Mouse (Mus musculus) heart, embryonic 13.5 days (tissue): ENCODE data around the gene Apeh. TPM values are rescaled to one million over a fixed set of nuclear protein-coding genes. Genes with fewer than 3 reads are reported as not detected.

ENCODE experiments used
- ATAC-seq: fragments of 200-750 bp; cut with Nextera tagmentation; 2 replicates; pipeline ENCODE4 v1.8.0; 2017; ENCODE audit warnings: moderate TSS enrichment; ENCODE audit not compliant: insufficient number of reproducible peaks, low FRiP score, low TSS enrichment; ENCODE audit errors: extremely low read depth
- H3K27ac ChIP-seq: fragments of 300-500 bp; sonication (generic); replicated peaks from 2 replicates; pipeline ENCODE4 v1.5.1; 2015; ENCODE audit warnings: moderate library complexity, mild to moderate bottlenecking, inconsistent platforms
- H3K27me3 ChIP-seq: fragments of 300-500 bp; sonication (generic); replicated peaks from 2 replicates; pipeline ENCODE4 v1.6.1; 2015; ENCODE audit warnings: mild to moderate bottlenecking, inconsistent platforms
- H3K36me3 ChIP-seq: fragments of 300-500 bp; sonication (generic); 2 replicates; pipeline ENCODE4 v1.6.1; 2015; ENCODE audit warnings: mild to moderate bottlenecking, inconsistent platforms
- H3K4me1 ChIP-seq: fragments of 300-500 bp; sonication (generic); 2 replicates; pipeline ENCODE4 v1.6.1; 2015; ENCODE audit warnings: inconsistent platforms
- H3K4me2 ChIP-seq: fragments of 300-500 bp; sonication (generic); 2 replicates; pipeline ENCODE4 v1.6.1; 2015; ENCODE audit warnings: inconsistent platforms, mild to moderate bottlenecking, moderate library complexity
- H3K4me3 ChIP-seq: fragments of 300-500 bp; sonication (generic); 2 replicates; pipeline ENCODE4 v1.5.1; 2015; ENCODE audit warnings: moderate library complexity, mild to moderate bottlenecking, inconsistent platforms
- H3K9ac ChIP-seq: fragments of 300-500 bp; sonication (generic); 2 replicates; pipeline ENCODE4 v1.6.1; 2015; ENCODE audit warnings: inconsistent platforms, mild to moderate bottlenecking, moderate library complexity
- H3K9me3 ChIP-seq: fragments of 300-500 bp; sonication (generic); 2 replicates; pipeline ENCODE4 v1.6.1; 2016; ENCODE audit warnings: inconsistent platforms
- WGBS: fragments of 180-500 bp; shearing (Covaris S2); methylation state at CpG from one replicate; pipeline ENCODE4 v1.1.7; 2015; ENCODE audit warnings: mixed read lengths; 5-methylcytosine and 5-hydroxymethylcytosine counted together
- polyA plus RNA-seq: library from polyadenylated mRNA; unstranded; fragments of >200 nt; fragmentation: Nextera tagmentation; extraction: Ambion mirVana; gene quantifications from 2 replicates; pipeline ENCODE4 v1.2.1, GENCODE M21; 2015

Apeh gene
- polyA plus RNA-seq, 1 experiment from 2014 or later: 51.3 TPM

GRCm38 (mm10) chr9:108056361-108057261 is 37.8 kb downstream of the Apeh start:
- Histone ChIP-seq H3K36me3 (peaks cover 88% of the 10 kb centered on the region), H3K4me1 (peaks cover 24% of the 10 kb centered on the region)

DNA sequence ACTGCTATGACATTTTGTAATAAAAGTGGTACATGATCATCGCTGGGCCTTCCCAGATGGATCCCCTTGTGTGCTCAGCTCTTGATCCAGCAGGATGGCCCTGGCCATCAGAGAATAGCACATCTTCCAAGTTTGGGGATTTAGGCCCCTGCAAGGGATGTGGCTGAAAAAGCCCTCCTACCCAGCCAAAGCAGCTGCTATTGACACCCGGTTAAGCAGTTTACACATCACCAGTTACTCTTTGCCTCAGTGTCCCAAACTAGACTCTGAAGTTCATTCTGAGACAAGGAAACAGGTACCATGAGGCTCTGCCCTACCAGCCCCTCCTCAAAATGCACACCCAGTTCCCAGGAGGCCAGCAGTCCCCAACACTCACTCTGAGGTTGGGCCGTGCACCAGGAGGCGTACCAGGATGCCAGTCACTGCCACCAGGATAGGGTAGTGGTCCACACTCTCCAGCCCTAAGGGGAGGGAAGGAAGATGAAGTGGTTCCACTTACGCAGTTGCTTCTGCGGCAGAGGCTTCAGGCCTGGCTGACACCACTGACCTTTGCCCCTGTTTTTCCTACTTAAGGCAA is 38.7 kb downstream of the Apeh start:
- Histone ChIP-seq H3K4me3 (no peak overlapping the region), H3K9me3 (no peaks in the 10 kb centered on the region), H3K36me3 (peaks cover 90% of the 10 kb centered on the region), H3K27ac (no peak overlapping the region), H3K9ac (no peak overlapping the region), H3K4me2 (no peak overlapping the region), H3K4me1 (peaks cover 25% of the 10 kb centered on the region), H3K27me3 (no peaks in the 10 kb centered on the region)
- no peak for ATAC-seq
- 90% methylated on average over 6 of the region's 6 CpGs for WGBS

More at GRCm38 (mm10) chr9:108056361-108057261, 37.8 kb downstream of the Apeh start:
- Histone ChIP-seq H3K27ac (no peak overlapping the region), H3K4me2 (no peak overlapping the region), H3K9me3 (no peaks in the 10 kb centered on the region), H3K9ac (no peak overlapping the region), H3K27me3 (no peaks in the 10 kb centered on the region), H3K4me3 (no peak overlapping the region)
- no peak for ATAC-seq
- 77% methylated on average over 28 of the region's 28 CpGs for WGBS

- 37% methylated on average over 1 of the region's 1 CpGs for WGBS
- no peak overlapping the region for H3K4me3 ChIP-seq
- no peak overlapping the region for H3K27ac ChIP-seq
- H3K9ac ChIP-seq: no peak overlapping the region
- no peak for ATAC-seq
- H3K4me1 ChIP-seq: peaks cover 24% of the 10 kb centered on the region
- H3K9me3 ChIP-seq: no peaks in the 10 kb centered on the region
- H3K27me3 ChIP-seq: no peaks in the 10 kb centered on the region
- no peak overlapping the region for H3K4me2 ChIP-seq
- H3K36me3 ChIP-seq: peaks cover 91% of the 10 kb centered on the region
Observed at GRCm38 (mm10) chr9:108055061-108055460, 39.3 kb downstream of the Apeh start.

GRCm38 (mm10) chr9:108054331-108055040 is 39.9 kb downstream of the Apeh start:
- no peak for ATAC-seq
- 84% methylated on average over 22 of the region's 22 CpGs for WGBS
- H3K36me3 ChIP-seq: peaks cover 85% of the 10 kb centered on the region

DNA sequence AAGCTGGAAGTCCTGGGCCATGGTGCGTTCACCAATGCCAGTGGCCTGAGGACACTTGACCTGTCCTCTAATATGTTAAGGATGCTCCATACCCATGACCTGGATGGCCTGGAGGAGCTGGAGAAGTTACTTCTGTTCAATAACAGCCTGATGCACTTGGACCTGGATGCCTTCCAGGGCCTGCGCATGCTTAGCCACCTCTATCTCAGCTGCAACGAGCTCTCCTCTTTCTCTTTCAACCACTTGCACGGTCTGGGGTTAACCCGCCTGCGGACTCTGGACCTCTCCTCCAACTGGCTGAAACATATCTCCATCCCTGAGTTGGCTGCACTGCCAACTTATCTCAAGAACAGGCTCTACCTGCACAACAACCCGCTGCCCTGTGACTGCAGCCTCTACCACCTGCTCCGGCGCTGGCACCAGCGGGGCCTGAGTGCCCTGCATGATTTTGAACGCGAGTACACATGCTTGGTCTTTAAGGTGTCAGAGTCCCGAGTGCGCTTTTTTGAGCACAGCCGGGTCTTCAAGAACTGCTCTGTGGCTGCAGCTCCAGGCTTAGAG is 40.7 kb downstream of the Apeh start:
- Histone ChIP-seq H3K9ac (peak overlapping the region; percentile 72; the same call in 1 of the 2 replicates), H3K9me3 (no peaks in the 10 kb centered on the region), H3K4me1 (peaks cover 30% of the 10 kb centered on the region), H3K4me2 (peak overlapping the region; percentile 63; the same call in 1 of the 2 replicates), H3K36me3 (peaks cover 78% of the 10 kb centered on the region), H3K27ac (no peak overlapping the region), H3K27me3 (no peaks in the 10 kb centered on the region), H3K4me3 (0 out of 2 replicates have a peak overlapping the region, but pooled peaks have one; percentile 35)
- WGBS: 89% methylated on average over 15 of the region's 15 CpGs
- no peak for ATAC-seq

More at GRCm38 (mm10) chr9:108054331-108055040, 39.9 kb downstream of the Apeh start:
- Histone ChIP-seq H3K9me3 (no peaks in the 10 kb centered on the region), H3K4me2 (no peak overlapping the region), H3K9ac (no peak overlapping the region), H3K27ac (no peak overlapping the region), H3K27me3 (no peaks in the 10 kb centered on the region), H3K4me3 (no peak overlapping the region), H3K4me1 (peaks cover 29% of the 10 kb centered on the region)

DNA sequence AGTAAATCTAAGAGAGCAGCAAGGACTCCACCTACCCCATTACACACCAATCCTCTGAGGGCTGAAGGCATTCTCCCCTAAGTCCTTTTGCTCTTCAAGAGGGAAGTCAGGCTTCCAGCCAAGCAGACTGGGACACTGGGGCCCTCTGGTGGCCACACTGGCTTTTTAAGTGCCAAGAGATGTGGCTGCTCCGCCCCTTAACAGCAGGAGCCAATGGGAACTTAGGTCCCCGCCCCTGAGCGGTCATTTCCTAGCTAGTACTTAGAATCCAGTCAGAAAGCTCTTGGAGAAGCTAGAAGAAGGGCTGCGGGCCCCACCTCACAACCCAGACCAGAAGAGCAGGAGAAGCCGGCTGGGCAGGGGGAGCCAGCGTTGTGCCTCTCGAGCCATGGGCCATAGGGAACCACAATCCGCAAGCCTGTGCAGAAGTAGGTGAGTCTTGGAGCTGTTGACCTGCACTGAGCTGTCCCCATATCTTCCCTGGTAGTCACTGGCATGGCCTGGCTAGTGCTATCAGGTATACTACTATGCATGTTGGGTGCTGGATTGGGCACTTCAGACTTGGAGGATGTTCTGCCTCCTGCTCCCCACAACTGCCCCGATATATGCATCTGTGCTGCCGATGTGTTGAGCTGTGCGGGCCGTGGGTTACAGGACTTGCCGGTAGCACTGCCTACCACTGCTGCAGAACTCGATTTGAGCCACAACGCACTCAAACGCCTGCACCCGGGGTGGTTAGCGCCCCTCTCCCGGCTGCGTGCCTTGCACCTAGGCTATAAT is 41.3 kb downstream of the Apeh start, which contains the start of gene Amigo3:
Gene Amigo3, plus strand, starts transcription at position 275 of the 780 bp plus-strand sequence.
- Histone ChIP-seq H3K4me1 (peaks cover 34% of the 10 kb centered on the region), H3K4me2 (peak within 1 kb of the TSS; percentile 63), H3K4me3 (peak within 1 kb of the TSS; percentile 35), H3K9me3 (no peaks in the 10 kb centered on the region), H3K36me3 (peaks cover 71% of the 10 kb centered on the region), H3K27me3 (no peaks in the 10 kb centered on the region), H3K9ac (peak within 1 kb of the TSS; percentile 72), H3K27ac (peak within 1 kb of the TSS; percentile 53; the same call in 1 of the 2 replicates)
- peak; percentile 10; the same call in 1 of the 2 replicates for ATAC-seq
- 54% methylated on average over 20 of the region's 20 CpGs for WGBS

- no peaks in the 10 kb centered on the region for H3K27me3 ChIP-seq
- 81% methylated on average over 7 of the region's 7 CpGs for WGBS
- H3K36me3 ChIP-seq: peaks cover 66% of the 10 kb centered on the region
- no peak for ATAC-seq
- no peaks in the 10 kb centered on the region for H3K9me3 ChIP-seq
- H3K4me1 ChIP-seq: peaks cover 41% of the 10 kb centered on the region
- H3K4me2 ChIP-seq: no peak overlapping the region
- H3K9ac ChIP-seq: no peak overlapping the region
- H3K4me3 ChIP-seq: no peak overlapping the region
- peak overlapping the region; percentile 42; the same call in 1 of the 2 replicates for H3K27ac ChIP-seq
Observed at GRCm38 (mm10) chr9:108052411-108052810, 42.0 kb downstream of the Apeh start.

GRCm38 (mm10) chr9:108051931-108052220 is 42.5 kb downstream of the Apeh start:
- Histone ChIP-seq H3K4me1 (peaks cover 46% of the 10 kb centered on the region), H3K9ac (no peak overlapping the region), H3K36me3 (peaks cover 66% of the 10 kb centered on the region), H3K4me3 (no peak overlapping the region), H3K4me2 (no peak overlapping the region), H3K27me3 (no peaks in the 10 kb centered on the region), H3K27ac (no peak overlapping the region), H3K9me3 (no peaks in the 10 kb centered on the region)
- WGBS: 83% methylated on average over 4 of the region's 4 CpGs
- ATAC-seq: no peak

DNA sequence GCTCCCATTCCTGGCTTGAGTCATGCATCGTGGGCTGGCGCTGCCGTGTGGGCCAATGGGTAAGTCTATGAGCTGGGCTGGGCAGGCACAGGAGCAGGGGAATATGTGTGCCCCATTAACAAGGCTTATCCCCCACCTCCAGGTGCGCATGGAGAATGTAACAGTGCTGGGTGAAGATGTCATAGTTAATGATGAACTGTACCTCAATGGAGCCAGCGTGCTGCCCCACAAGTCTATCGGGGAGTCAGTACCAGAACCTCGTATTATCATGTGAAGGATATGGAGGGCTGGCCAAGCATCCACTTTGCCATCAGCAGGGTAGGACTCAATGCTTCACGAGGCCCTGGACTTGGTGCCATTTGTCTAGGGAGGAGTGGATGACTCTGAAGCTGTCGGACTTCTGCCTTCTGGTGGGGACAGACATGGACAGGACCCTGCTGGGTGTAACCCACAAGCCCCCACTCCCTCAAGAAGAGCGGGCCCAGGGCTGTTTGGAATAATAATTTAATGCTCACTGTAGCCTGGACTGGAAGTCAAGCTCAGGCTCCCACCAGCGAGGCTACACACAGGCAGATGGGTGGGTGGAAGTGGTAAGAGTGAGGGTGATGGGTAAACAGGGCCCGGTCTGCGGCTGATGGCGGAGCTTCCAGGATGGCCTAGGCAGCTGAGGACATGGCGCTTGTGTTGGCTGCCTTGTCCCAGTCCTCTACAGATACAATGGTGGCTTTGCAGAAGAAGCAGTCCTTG is 43.0 kb downstream of the Apeh start:
- Histone ChIP-seq H3K36me3 (peaks cover 66% of the 10 kb centered on the region), H3K27ac (no peak overlapping the region), H3K4me3 (no peak overlapping the region), H3K4me2 (no peak overlapping the region), H3K9ac (no peak overlapping the region), H3K9me3 (no peaks in the 10 kb centered on the region), H3K27me3 (no peaks in the 10 kb centered on the region), H3K4me1 (peaks cover 48% of the 10 kb centered on the region)
- ATAC-seq: no peak
- WGBS: 89% methylated on average over 15 of the region's 15 CpGs
